ENCODE assay signal across 11 mouse cellular contexts in the genomic region with DNA sequence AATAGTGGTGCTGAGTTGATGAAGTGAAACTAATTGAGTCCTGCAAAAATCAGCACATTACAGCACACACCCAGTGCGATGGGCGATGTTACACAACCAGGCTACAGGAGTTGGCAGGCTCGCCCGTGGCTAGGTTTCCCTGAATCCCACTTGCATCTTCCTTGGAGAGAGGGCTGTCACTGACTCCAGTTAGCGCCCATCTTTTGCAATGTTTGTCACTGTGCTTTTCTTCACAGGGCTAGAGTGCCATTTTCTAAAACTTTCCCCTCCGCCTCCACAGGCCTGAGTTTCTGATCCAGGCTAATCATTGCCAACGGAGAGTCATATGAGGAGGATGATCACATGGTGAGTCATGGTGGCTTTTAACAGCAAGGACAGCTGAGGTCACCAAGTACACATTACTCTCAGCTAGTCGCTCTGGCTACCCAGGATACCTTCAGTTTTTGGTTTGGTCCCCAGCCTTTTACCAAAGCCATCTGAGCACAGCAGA.
A peak's percentile ranks its signal among the peaks of the same experiment; 100 is the strongest.
DNase-seq lines count a peak whose midpoint lies in the region; ATAC-seq and TF ChIP-seq lines count a peak whose summit lies in the region.
"Had no signal": no experiment of that assay in that cellular context is flagged by ENCODE, and none has a peak within 500 bp of the region (broad histone marks: within the 10 kb centered on the region; RNA-seq: fewer than 3 reads in every experiment).

No protein-coding gene starts in this region.

- no peaks in the 10 kb centered on the region for H3K9me3 ChIP-seq in kidney, postnatal 0 days (replicated peaks; ENCODE audit: low read length)
- H3K9me3 ChIP-seq: heart, embryonic 13.5 days; midbrain, embryonic 13.5 days had no signal

- WGBS in kidney, postnatal 0 days: 69% methylated on average over 8 of the region's 8 CpGs

- no peak for TF ChIP-seq CTCF in kidney, postnatal 0 days (IDR thresholded peaks at IDR 0.05; ENCODE audit: low read depth)

- no peaks in the 10 kb centered on the region for H3K4me1 ChIP-seq in kidney, postnatal 0 days (replicated peaks; ENCODE audit: insufficient read depth, low read length)
- H3K4me1 ChIP-seq: midbrain, embryonic 13.5 days had no signal

- 0 out of 2 replicates have a peak, but pooled peaks cover 6% of the 10 kb centered on the region for H3K36me3 ChIP-seq in kidney, postnatal 0 days (ENCODE audit: insufficient read depth, low read length)

- H3K27me3 ChIP-seq in kidney, postnatal 0 days (ENCODE audit: insufficient read depth, low read length): no peaks in the 10 kb centered on the region
- H3K27me3 ChIP-seq: heart, embryonic 13.5 days; midbrain, embryonic 13.5 days had no signal

- peak overlapping the region; percentile 25; the same call in 1 of the 2 replicates for H3K27ac ChIP-seq in kidney, postnatal 0 days
- H3K27ac ChIP-seq: heart, embryonic 13.5 days; midbrain, embryonic 13.5 days had no signal

- H3K9ac ChIP-seq in kidney, postnatal 0 days (ENCODE audit: low read depth, low read length): no peak overlapping the region
- H3K9ac ChIP-seq: heart, embryonic 13.5 days; midbrain, embryonic 13.5 days had no signal

- H3K4me3 ChIP-seq in kidney, postnatal 0 days (replicated peaks; ENCODE audit: low read depth, low read length): no peak overlapping the region
- H3K4me3 ChIP-seq: heart, embryonic 13.5 days; midbrain, embryonic 13.5 days had no signal

- DNase-seq in frontal cortex, postnatal 25 days (ENCODE audit: low spot score in 2 of 2): no peak
- peak; percentile 88 for DNase-seq in 416B (ENCODE audit: low read depth)
- DNase-seq in gastrocnemius, postnatal 10 days: peak; percentile 16
- DNase-seq in kidney, postnatal 0 days (ENCODE audit: low spot score): no peak
- no peak for DNase-seq in thymus, postnatal 36 days
- no peak for DNase-seq in ovary, postnatal 36 days (ENCODE audit: low spot score)
- DNase-seq in ovary, adult 18-20 months (ENCODE audit: low spot score): no peak
- DNase-seq: thymus, postnatal 14 days had no signal

- ATAC-seq in frontal cortex, adult (ENCODE audit: low TSS enrichment): peak; percentile 58
- ATAC-seq in kidney, postnatal 0 days (replicated peaks; ENCODE audit: low FRiP score, low read depth): peak; percentile 84
- ATAC-seq: midbrain, embryonic 13.5 days had no signal

- no peak overlapping the region for H3K4me2 ChIP-seq in kidney, postnatal 0 days (ENCODE audit: low read length)
- H3K4me2 ChIP-seq: heart, embryonic 13.5 days; midbrain, embryonic 13.5 days had no signal

Comparison
In these comparisons a context has a peak if more than half of its experiments do, and no peak if none do; other contexts are left out.
1. DNase-seq: peak in 416B (single experiment) and gastrocnemius, postnatal 10 days (single experiment); none in frontal cortex, postnatal 25 days (0 of 2), kidney, postnatal 0 days (single experiment), thymus, postnatal 36 days (0 of 2), ovary, postnatal 36 days (single experiment) and ovary, adult 18-20 months (single experiment).